Mouse (Mus musculus) frontal cortex, adult 2 months (tissue): ENCODE data around the gene Kirrel3. TPM values are rescaled to one million over a fixed set of nuclear protein-coding genes. Genes with fewer than 3 reads are reported as not detected.

Source experiments
- DNase-seq, 2 experiments: peaks; one replicate each; pipeline ENCODE4 v3.0.0; 2022; ENCODE audit warnings: low spot score in 1 of 2; ENCODE audit errors: extremely low spot score in 1 of 2
- polyA plus RNA-seq: library from polyadenylated mRNA; depleted of rRNA; stranded (reverse); fragments of >200 nt; gene quantifications from 2 replicates; pipeline ENCODE4 v1.2.3, GENCODE M21; 2012

The Kirrel3 gene
- polyA plus RNA-seq, 1 experiment: 38.4 TPM

DNA sequence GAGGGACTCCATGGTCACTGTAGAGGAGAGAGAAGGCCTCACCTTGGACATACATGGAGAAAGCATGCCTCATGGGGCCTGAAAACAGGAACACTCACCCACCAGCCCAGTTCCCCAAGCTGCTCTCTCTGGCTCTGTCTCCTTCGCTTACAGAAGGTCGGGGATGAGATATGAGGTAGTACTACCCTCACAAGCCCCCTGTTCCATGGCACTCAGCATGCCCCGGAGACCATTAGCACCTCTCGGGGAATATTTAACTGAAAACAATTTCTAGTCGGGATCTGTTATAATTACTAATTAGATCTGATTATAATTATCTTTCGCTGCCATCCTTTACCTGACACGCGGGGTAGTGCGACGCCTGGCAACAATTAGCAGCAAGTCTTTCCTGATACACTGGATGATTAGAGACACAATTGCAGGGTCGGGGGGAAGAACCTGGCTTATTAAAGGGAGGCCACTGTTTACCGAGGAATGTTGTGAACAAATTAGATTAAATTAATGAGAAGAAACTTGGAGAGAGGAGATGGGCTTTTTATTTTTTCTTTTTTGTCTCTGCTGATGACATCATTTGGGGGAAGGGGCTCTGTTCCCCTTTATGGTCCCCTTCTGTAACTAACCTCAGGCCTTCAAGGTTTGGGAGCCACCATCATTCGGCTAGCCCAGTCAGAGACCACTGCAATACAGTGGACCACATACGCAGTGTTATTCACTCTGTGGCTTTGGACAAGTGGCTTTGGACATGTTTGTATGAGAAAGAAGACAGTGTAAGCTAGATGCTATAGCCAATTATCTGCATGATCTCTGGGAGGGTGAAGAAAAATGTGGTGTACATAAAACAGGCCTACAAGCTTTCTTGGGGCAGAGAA lies 478.7 kb downstream of the Kirrel3 start:
- no peak for DNase-seq

GRCm38 (mm10) chr9:34965041-34965415 lies 479.3 kb downstream of the Kirrel3 start:
- DNase-seq: no peak

DNA sequence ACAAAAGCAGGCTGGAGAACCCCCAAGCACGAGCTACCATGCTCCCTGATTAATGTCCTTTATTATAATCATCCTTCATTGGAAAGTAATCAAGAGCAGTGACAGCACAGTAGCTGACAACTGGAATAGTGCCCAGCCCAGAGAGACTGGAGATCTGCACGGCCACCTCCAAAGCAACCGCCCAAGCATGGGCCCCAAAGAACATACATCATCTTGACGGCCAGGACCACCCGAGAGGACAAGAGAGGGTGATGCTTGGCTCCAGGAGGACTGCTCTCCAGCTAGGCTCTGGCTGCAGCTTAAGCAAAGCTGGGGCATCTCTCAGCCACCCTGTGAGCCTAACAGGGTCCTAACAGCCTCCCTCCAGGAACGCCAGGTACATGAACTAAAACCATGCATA lies 482.1 kb downstream of the Kirrel3 start:
- no peak for DNase-seq

GRCm38 (mm10) chr9:34969881-34970490 lies 484.3 kb downstream of the Kirrel3 start:
- no peak for DNase-seq

DNA sequence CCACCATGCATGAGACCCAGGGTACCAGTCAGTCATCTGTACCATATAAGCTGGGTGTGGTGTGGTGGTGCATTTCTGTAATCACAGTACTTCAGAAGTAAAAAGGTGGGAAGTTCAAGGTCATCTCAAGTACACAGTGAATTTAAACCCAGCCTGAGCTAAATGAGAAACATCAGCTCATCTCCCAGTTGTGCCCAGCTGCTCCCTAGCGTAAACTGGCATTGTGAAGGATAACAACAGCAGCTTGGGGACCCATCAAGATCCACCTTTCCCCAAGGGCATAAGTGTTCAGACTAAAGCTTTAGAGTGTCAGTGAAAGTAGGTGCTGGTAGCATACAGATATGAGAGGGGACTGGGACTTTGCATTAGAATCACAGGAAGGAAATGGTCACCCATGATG lies 488.6 kb downstream of the Kirrel3 start:
- DNase-seq: no peak

DNA sequence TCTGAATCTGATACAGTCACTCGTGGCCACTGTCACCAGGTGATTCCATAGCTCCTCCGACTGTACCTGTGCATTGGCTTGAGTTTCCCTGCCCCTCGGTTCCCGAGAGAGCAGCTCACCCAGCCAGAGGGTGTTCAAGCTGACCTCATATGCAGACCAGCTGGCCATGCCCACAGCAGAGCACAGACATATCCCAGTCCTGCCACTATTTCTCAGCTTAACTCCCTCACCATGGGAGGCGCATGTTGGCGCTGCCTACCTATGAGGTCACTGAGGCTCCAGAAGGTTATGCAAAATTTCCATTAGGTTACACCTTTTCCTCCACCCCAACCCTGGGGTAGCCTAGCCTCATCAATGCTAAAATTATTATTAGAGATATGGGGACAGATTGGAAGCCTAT lies 489.6 kb downstream of the Kirrel3 start:
- no peak for DNase-seq

DNA sequence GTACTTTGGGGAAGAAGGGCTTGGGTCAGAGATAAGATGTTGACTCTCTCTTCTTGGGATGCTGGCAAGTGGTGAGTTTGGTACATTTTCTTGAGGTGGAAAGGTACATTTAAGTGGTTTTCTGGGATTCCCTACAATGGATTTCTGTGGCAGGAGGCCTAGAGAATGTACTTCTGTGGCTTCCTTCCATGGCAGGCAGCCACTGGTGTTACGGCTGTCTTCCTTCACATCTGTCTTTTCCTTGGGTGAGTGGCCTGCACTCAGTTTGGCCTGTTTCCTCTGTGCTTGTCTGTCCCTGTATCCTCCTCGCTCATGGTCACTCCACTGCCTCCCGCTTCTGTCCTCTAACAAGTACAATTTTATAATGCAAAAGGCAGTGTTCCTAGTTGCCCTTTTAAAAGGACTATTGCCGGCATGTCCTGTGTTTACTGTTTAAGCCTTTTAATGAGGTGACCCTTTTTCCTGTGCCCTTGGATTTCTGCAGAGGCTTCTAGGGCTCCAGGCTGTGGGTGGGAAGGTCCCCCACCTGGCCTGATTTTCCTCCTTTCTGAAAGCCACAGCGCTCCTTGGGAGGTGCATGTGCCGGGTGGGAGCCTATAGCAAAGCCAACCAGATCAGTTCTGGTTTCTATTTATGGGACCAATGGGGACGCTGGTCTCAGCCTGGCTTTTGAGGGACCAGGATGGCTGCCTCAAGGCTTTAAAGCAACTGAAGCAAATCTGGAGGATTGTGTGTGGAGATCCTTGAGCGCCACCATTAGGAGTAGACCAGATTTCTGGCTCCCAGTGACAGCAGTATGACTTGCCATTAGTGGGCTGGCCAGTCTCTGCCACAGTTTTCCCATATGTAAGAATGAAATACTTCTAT lies 491.1 kb downstream of the Kirrel3 start:
- DNase-seq: no peak

- DNase-seq: no peak
Measured at GRCm38 (mm10) chr9:34977700-34978099, 492.0 kb downstream of the Kirrel3 start.

GRCm38 (mm10) chr9:34978229-34978628 lies 492.5 kb downstream of the Kirrel3 start:
- DNase-seq: no peak

- DNase-seq: no peak
Measured at GRCm38 (mm10) chr9:34980516-34981265, 495.0 kb downstream of the Kirrel3 start.

GRCm38 (mm10) chr9:34983513-34984462 lies 498.1 kb downstream of the Kirrel3 start:
- DNase-seq: peak in 1 of 2 experiments; percentile 54

DNA sequence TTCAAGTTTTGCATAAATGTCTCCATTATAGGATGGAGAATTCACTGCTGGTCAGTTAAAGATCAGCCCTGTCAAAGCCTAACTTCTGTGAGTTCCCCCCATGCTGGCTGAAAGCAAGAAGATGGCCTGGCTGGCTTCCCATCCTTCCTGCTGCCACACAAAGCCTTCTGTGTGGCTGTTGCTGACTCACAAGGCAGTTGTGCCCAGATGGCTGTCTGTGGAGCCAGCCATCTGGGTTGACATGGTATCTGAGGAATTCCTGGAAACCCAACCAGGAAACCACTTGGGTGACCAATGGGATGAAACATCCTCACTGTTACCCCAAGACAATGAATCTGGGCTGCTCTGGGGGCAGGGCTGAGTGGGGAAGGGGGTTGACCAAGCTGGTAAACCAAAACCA lies 500.5 kb downstream of the Kirrel3 start:
- peak in 1 of 2 experiments; percentile 77 for DNase-seq

GRCm38 (mm10) chr9:34987422-34988148 lies 501.9 kb downstream of the Kirrel3 start:
- DNase-seq: no peak

- no peak for DNase-seq
Measured at GRCm38 (mm10) chr9:34988683-34989082, 503.0 kb downstream of the Kirrel3 start.

DNA sequence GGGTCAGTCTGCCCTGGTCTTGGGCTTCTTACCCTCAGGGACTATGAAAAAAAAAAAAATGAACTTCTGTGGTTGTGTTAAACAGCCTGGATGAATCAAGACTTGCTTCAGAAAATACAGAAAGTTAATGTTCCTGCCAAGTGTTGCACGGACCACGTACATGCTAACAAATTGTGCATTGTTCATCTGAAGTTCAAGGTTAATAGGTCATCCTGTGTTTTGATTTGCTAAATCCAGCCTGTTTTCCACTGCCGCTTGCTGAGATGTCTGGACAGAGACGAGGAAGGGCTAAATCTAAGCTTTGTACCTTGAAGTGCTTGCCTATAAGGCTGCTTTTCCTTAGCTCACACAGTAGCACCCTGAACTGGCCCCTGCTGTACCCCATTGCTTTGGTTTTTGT lies 506.5 kb downstream of the Kirrel3 start:
- no peak for DNase-seq

GRCm38 (mm10) chr9:34993467-34994211 lies 507.9 kb downstream of the Kirrel3 start:
- DNase-seq: peak; percentile 60 to 76

DNA sequence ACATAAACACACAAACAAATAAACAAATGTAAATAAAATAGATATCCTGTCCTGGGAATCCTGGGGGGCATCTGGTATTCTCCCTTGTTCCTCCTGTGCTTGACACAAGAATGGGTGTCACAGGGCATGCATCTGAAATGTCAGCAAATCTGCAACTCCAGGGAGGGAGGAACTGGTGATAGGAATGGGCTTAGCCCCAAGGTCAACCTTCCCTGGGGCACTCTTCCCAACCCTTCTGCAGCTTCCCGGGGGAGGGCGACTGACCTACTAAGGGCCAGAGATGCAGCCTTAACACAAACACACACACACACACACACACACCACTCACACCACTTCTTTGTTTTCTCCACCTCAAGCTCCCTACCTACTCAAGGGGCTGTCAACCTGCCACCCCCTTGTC lies 509.4 kb downstream of the Kirrel3 start:
- no peak for DNase-seq
